Mouse (Mus musculus): ENCODE measurements around the gene Tns1. TPM values are rescaled to one million over a fixed set of nuclear protein-coding genes. Genes with fewer than 3 reads are reported as not detected.

The Tns1 gene
- total RNA-seq, 2 experiments from 2014 or later = 36.1 to 50.9 TPM

- intact Hi-C loops (cut with DNase I) = loop anchor here (1.0 to 5.0 kb wide), 3 partner anchors 43 to 224 kb away; no protein-coding TSS in a partner anchor
- peak; percentile 50 to 52 for DNase-seq (ENCODE audit: low spot score in 2 of 2)
Measured at GRCm38 (mm10) chr1:74124991-74125552, 823 bp upstream of the Tns1 start, which contains the start of gene Rufy4. Gene Rufy4 (plus strand): TSS chr1:74125541.

DNA sequence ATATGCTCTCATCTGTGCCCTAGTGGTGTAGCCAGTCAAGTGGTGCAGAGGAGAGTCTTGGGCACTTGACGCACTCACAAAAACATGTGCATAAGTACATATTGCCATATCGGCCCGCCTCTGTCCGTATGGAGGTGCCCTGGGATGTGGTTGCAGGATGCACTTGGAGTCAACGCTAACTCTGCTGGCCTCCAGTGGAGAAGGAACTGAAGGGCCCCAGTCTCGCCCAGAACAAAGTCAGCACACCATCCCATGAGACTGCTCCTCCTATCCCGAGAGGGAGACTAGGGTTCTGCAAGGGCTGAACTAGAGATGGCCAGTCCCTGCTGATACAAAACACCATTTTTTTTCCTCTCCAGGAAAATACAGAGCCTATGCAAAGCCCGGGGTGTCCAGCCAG, 1.0 kb downstream of the Tns1 start:
- DNase-seq (ENCODE audit: low spot score in 2 of 2) = no peak
- intact Hi-C loops (cut with DNase I) = loop anchor here (5.0 kb wide), 1 partner anchor 41 kb away; no protein-coding TSS in a partner anchor

- peak; percentile 56 to 69 for DNase-seq (ENCODE audit: low spot score in 2 of 2)
- intact Hi-C loops (cut with DNase I) = loop anchor here (5.0 kb wide), 1 partner anchor 40 kb away; no protein-coding TSS in a partner anchor
Measured at GRCm38 (mm10) chr1:74121821-74122576, 2.2 kb downstream of the Tns1 start.

GRCm38 (mm10) chr1:74121138-74121537, 3.1 kb downstream of the Tns1 start:
- DNase-seq (ENCODE audit: low spot score in 2 of 2) = no peak
- intact Hi-C loops (cut with DNase I) = loop anchor here (5.0 kb wide), 1 partner anchor 39 kb away; no protein-coding TSS in a partner anchor

DNA sequence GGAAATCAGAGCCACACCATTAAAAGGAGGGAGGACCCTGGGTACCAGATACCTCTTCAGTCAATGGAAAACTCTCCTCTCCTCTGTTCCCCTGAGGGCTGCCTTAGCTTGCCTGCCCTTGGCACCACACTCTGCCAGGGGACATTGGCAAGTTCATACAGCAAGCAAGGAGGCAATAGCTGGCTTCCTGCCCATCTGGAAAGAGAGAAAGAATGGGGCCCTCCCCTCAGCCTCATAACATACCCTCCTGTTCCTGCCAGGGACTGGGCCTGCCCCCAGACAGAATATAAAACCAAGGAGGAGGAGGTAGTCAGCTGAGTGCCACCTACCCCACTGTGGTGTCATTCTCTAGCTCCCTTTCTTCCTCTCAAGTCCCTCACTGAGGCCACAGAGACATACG, 5.1 kb downstream of the Tns1 start:
- DNase-seq (ENCODE audit: low spot score in 2 of 2) = no peak
- intact Hi-C loops (cut with DNase I) = no loop called here

- intact Hi-C loops (cut with DNase I) = no loop called here
- DNase-seq (ENCODE audit: low spot score in 2 of 2) = no peak
Measured at GRCm38 (mm10) chr1:74117876-74118275, 6.4 kb downstream of the Tns1 start.

- DNase-seq (ENCODE audit: low spot score in 2 of 2) = no peak
- intact Hi-C loops (cut with DNase I) = no loop called here
Measured at GRCm38 (mm10) chr1:74113071-74113470, 11.2 kb downstream of the Tns1 start.

DNA sequence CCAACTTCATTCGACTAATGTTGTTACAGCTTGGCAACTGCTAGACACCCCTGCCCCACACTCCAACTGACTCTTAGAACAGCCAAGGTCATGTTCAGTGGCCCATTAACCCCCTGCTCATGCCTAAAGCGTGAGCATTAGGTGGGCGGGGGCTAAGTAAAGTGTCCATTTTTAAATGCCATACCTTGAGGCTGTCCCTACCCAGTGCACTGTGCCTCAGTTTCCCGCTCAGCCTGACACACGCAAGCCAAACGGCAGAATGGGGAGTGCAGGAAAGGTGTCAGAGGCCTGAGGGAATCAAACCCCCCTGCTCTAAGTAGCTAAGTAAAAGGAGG, 12.6 kb downstream of the Tns1 start:
- intact Hi-C loops (cut with DNase I) = no loop called here
- DNase-seq (ENCODE audit: low spot score in 2 of 2) = no peak

- no peak for DNase-seq (ENCODE audit: low spot score in 2 of 2)
- intact Hi-C loops (cut with DNase I) = no loop called here
Measured at GRCm38 (mm10) chr1:74110932-74111695, 13.1 kb downstream of the Tns1 start.

- DNase-seq (ENCODE audit: low spot score in 2 of 2) = no peak
- intact Hi-C loops (cut with DNase I) = no loop called here
Measured at GRCm38 (mm10) chr1:74109670-74110069, 14.6 kb downstream of the Tns1 start.

GRCm38 (mm10) chr1:74107931-74108618, 16.2 kb downstream of the Tns1 start:
- no peak for DNase-seq (ENCODE audit: low spot score in 2 of 2)
- intact Hi-C loops (cut with DNase I) = no loop called here

DNA sequence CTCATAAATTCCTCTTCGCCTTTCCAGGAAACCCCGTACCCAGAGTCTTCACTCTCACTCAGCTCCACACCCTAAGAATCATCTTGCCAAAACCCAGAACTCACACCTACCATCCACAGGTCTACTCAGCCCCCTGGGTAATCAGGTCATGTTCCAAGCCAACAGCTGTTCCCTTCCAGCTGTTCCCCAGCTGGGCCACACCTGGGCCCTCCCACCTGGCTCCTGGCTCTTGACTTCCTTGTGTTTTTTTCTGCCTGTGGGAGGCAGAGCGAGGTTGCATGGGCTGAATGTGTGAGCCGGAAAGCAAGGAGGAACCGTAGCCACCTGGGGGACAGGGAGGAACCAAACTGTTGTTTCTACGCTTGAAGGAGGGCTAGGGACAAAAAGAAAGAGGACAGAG, 18.0 kb downstream of the Tns1 start:
- DNase-seq (ENCODE audit: low spot score in 2 of 2) = no peak
- intact Hi-C loops (cut with DNase I) = no loop called here

DNA sequence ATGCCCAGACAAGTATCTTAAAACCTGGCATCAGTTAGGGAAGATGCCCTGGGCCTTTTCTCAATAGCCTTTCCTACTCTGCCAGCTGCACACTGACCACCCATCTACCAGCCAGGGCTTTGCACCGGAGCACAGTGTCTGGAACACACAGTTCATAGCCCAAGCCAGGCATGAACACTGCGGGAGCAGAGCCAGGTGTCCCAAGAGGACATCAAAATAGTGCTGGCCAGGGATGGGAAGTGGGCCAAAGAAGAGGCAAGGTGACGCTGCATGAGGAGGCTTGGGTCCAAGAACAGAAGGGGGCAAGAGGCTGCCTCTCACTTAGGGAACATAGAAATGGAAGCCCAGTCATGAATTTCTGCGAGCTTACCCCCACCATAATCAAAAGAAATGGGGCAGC, 18.6 kb downstream of the Tns1 start:
- DNase-seq (ENCODE audit: low spot score in 2 of 2) = no peak
- intact Hi-C loops (cut with DNase I) = no loop called here

DNA sequence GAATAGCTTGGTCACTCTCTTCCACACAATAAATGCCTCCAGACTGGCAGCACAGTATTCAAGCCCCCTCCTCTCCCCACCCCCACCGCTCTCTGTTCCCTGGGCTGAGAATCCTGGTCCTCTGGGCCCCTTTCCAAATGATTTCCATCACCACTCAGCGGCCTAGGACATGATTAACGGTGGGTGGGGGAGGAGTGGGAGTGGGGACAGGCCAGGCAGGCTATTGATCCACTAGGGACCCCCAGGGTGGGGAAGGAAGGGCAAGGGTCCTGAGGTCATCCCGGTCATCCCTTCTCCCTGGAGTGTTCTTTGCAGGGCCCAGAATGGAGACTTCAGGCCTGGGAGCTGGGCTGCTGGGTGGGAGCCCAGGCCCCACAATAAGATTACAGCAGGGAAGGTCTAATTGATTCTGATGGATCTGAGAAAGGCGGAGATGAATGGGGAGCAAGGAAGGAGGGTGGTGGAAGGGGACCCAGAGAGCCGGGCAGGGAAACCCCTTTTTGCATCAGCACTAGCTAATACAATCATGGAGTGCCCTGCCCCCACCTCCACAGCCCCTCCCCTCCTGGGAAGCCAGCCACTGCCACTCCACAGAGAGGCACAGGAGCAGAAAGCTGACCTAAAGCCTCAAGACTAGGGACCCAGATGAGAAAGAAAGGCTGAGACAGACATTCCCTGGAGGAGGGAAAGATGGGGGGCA, 20.4 kb downstream of the Tns1 start:
- DNase-seq (ENCODE audit: low spot score in 2 of 2) = no peak
- intact Hi-C loops (cut with DNase I) = no loop called here

DNA sequence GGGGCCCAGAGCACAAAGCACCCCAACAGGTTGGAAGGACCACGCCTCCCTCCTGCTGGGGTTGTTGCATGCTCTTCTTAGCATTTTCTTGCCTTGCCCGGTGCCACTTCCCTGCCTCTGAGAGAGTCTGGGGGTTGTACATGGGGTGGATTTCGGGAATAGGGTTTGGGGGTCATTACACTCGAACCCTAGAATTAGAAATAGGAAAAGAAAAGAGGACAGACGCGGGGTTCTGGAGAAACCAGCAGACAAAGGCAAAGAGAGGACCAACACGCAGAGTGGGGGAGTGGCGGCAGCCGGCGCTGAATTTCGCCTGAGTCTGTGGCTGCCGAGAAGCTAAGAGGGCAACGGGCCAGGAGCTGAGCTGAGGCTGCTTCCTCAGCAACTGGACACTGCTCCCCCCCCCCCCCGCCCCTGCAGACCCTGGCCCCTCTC, 25.2 kb downstream of the Tns1 start:
- DNase-seq (ENCODE audit: low spot score in 2 of 2) = no peak
- intact Hi-C loops (cut with DNase I) = no loop called here

- intact Hi-C loops (cut with DNase I) = no loop called here
Measured at GRCm38 (mm10) chr1:74098004-74099000, 25.9 kb downstream of the Tns1 start.

DNA sequence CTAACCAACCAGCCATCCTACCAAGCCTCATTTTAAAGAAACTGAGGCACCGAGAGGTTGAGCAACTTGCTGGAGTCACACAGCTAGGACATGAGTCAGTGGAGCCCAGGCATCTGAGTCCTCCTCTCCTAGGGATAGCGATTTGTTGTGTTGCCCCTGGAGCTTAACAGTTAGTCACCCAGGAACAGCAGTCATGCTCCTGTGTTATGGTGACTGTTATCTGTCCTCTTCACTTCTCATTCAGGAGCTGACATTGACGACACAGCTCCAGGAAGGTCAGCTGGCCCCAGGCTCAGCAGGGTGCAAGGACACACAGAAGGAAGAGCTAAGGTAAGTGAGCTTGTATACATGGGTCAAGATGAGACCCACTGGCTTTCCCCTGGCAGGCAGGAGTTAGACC, 28.5 kb downstream of the Tns1 start:
- no peak for DNase-seq (ENCODE audit: low spot score in 2 of 2)
- intact Hi-C loops (cut with DNase I) = no loop called here

More at GRCm38 (mm10) chr1:74098004-74099000, 25.9 kb downstream of the Tns1 start:
- DNase-seq (ENCODE audit: low spot score in 2 of 2) = peak; percentile 28 to 42

- intact Hi-C loops (cut with DNase I) = no loop called here
- no peak for DNase-seq (ENCODE audit: low spot score in 2 of 2)
Measured at GRCm38 (mm10) chr1:74095296-74095695, 29.0 kb downstream of the Tns1 start.
